Mouse (Mus musculus) adrenal gland, postnatal 10 days (tissue): Measurements from ENCODE around the gene Olfr639. TPM values are rescaled to one million over a fixed set of nuclear protein-coding genes. Genes with fewer than 3 reads are reported as not detected.
"Not testable (repeated sequence)": the region's sequence is repeated elsewhere in the genome, so short reads cannot be mapped to it uniquely, and the experiment has no call there.

Experiments used
- DNase-seq: peaks from one replicate; pipeline ENCODE4 v3.0.0; 2021; ENCODE audit warnings: mixed read lengths
- long read RNA-seq, 2 experiments: library from polyadenylated mRNA; stranded (forward); transcript quantifications; one replicate each; pipeline ENCODE4 v2.0.0; 2021
- total RNA-seq, 2 experiments: library from RNA; stranded (reverse); gene quantifications; 2 replicates each; pipeline ENCODE4 v1.2.3; 2021

Olfr639 gene
- total RNA-seq = under 1 TPM in 1 of 2 experiments, not detected in 1; 0.06 TPM
- long read RNA-seq, experiment 1 = 0 reads
- long read RNA-seq, experiment 2 = 0 reads

GRCm38 (mm10) chr7:104017203-104017602, at the start of gene Olfr639:
Gene Olfr639, minus strand, starts transcription at chr7:104017303.
- no peak for DNase-seq

DNA sequence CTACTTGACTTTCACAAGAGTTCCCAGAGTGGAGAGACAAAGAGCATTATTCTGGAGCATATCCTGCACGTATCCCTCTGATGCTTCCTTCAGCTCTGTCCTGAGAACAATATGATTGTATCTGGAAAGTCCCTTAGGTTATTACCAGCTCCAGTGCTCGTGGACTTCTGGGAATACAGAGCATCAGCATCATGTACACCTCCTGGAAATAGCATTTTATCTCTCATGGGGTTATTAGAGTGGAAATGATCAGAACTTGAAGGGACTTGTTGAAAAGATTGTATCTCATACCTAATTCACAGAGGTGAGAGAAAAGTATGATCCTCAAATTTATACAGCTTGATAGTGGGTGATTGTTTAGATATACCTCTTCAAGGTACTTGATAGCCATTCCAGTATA, 44.2 kb upstream of the Olfr639 start, which contains the start of gene 4930516K23Rik:
4930516K23Rik (minus strand) TSS at position 101 of the 400 bp plus-strand sequence.
- DNase-seq = no peak

DNA sequence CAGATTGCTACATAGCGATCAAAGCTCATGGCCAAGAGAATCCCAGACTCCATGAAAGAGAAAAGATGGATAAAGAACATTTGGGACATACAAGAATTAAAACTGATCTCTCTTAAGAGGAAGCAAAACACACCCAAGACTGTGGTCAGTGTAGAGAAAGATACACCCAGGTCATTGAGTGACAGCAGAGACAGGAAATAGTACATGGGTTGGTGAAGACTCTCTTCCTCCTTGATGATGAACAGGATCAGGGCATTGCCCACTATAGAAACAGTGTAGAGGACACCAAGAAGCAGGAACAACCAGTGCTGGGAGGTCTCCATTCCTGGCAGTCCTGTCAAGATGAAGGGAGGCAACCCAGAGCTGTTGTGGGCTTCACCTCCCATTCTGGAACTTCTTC, 42.1 kb upstream of the Olfr639 start:
- no peak for DNase-seq

- DNase-seq = no peak
These were observed 35.5 kb upstream of the Olfr639 start, which contains the start of gene Olfr642 for GRCm38 (mm10) chr7:104052566-104052965. Gene Olfr642, minus strand, starts transcription at chr7:104052666.

- DNase-seq = no peak
These were observed 33.6 kb upstream of the Olfr639 start for GRCm38 (mm10) chr7:104050745-104051144.

DNA sequence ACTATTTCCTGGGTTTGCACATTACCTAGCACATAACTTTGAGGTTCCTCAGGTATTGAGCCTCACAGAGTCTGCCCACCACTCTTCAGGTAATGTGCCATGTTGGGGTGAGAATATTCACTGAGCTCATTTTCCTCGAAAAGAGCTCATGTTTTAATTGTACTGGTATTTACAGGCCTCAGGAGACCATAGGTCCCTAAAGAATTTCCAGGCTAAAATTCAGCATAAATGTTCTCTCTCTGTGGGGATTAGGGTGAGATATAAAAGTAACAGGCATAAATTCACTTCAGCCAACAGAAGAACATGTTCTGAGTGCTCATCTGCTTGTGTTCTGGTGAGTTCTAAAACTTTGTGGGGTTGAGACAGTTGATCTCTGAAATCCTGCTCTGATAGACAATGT, 18.0 kb upstream of the Olfr639 start, which contains the start of gene Olfr641:
Olfr641 (plus strand) TSS at position 301 of the 400 bp plus-strand sequence.
- DNase-seq = no peak

DNA sequence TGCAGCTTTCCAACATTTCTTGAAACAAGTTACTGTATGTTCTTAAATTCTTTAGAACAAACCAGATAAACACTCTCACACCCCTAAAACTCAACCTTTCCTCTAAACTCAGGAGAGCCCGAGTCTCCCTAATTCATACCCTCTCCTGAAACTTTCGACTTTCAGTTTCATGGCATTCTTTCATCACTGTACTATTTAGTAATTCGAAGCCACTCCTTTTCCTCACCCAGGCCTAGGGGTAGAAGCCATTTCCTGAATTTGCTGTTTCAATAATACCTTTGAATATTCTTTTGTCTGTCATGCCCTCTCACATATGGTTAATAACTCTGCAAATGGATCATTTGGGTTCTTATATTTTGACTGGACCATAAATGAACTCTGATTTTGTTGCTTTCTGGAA, 9.9 kb upstream of the Olfr639 start:
- no peak for DNase-seq

GRCm38 (mm10) chr7:104025473-104025872, 8.4 kb upstream of the Olfr639 start, which contains the start of gene Olfr640:
Gene Olfr640, minus strand, starts transcription at chr7:104025573.
- no peak for DNase-seq

DNA sequence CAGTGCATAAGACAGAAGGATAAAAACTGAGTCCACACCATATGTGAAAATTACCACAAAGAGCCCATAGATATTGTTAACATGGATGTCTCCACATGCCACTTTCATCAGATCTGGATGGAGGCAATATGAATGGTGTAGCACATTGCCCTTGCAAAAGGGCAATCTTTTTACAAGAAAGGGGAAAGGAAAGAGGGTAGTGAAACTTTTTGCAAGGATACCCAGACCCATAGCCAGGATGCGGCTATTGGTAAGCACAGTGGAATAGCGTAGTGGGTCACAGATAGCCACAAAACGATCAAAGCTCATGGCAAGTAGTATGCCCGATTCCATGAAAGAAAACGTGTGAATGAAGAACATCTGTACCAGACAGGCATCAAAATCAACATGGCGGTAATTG, 4.5 kb upstream of the Olfr639 start:
- no peak for DNase-seq

GRCm38 (mm10) chr7:104018953-104019352, 1.9 kb upstream of the Olfr639 start:
- no peak for DNase-seq

DNA sequence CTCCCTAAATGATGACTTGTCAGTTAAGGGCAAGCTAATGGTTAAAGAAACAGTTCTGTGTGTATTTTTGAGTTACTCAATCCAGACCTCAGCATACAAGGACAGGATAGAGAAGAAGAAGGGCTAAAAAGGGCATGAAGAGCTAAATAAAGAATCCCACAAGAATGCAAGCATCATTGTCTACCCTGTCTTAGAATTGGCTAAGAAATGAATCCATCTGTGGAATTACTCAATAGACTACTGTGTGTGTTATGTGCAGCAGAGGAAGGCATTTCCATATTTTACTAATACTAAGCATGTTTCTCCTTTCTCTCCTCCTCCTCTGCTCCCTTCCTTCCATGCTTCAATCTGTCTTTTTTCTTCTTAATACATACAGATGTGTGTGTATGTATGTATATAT, 18.0 kb downstream of the Olfr639 start:
- DNase-seq = no peak

DNA sequence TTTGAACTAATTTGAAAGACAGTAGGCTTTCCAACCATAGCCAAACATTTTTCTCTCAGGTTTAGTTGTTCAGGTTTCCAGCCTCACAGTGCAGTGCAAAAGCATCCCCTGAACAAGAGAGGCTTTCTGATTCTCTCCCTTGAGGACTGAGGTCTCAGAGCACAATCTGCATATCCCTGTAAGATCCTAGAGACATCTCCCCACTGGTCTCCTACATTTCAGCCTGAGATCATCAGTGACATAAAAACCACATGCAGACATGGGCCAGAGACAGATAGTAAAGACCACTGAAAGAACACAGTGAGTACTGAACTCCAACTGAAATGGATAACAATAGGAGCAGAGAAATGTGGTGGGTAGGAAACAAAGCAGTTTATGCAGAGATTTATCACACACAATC, 18.7 kb downstream of the Olfr639 start, which contains the start of gene Olfr638:
Olfr638 (plus strand) TSS at position 301 of the 400 bp plus-strand sequence.
- no peak for DNase-seq

DNA sequence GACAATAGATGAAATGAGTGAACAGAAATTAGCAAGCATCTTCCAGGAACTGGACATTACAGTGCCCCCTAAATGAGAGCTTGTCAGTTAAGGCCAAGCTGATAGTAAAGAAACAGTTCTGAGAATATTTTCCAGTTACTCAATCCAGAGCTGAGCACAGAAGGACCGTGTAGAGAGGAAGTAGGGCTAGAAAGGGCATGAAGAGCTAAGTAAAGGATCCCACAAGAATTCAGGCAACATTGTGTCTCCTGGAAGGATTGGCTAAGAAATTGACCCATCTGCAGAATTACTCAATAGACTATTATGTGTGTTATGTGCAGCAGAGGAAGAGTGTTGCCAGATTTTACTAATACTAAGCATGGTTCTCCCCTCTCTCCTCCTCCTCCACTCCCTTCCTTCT, 45.3 kb downstream of the Olfr639 start:
- DNase-seq = no peak

DNA sequence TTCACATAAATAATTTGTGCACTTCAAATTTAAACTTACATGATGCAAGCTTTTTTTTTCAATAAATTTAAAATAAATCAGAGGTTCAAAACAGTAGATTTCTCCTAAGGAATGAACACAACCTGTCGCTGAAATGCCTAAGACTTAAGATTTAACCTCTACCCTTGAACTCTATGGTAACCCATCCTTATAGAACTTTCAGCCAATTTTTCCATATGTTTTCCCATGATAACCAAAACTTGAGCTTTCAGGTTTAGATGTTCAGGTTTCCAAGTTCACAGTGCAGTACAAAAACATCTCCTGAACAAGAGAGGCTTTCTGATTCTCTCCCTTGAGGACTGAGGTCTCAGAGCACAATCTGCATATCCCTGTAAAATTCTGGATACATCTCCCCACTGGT, 46.3 kb downstream of the Olfr639 start, which contains the start of gene Olfr635:
Olfr635 (plus strand) TSS at position 301 of the 400 bp plus-strand sequence.
- no peak for DNase-seq

GRCm38 (mm10) chr7:103966873-103967272, 50.2 kb downstream of the Olfr639 start:
- not testable (repeated sequence) for DNase-seq

Other genes with a start within 250 kb of the Olfr639 start
- gene Olfr69, start 245.7 kb downstream of the Olfr639 start, total RNA-seq = not detected
- gene Olfr68, start 237.6 kb downstream of the Olfr639 start, total RNA-seq = not detected
- not detected for gene Olfr67, start 225.5 kb downstream of the Olfr639 start, total RNA-seq
- 100 to 1,000 TPM; 489 to 710 TPM for gene Hbb-bt, start 203.3 kb downstream of the Olfr639 start, total RNA-seq
- gene Hbb-bs, start 189.2 kb downstream of the Olfr639 start, total RNA-seq = 1,000 to 10,000 TPM; 3,542 to 4,429 TPM
- gene Hbb-bh2, start 176.8 kb downstream of the Olfr639 start, total RNA-seq = not detected
- gene Hbb-bh1, start 174.1 kb downstream of the Olfr639 start, total RNA-seq = not detected
- not detected for gene Hbb-y, start 164.1 kb downstream of the Olfr639 start, total RNA-seq
- gene Olfr66, start 131.1 kb downstream of the Olfr639 start, total RNA-seq = not detected
- not detected for gene Olfr64, start 122.8 kb downstream of the Olfr639 start, total RNA-seq
- gene Olfr65, start 113.8 kb downstream of the Olfr639 start, total RNA-seq = not detected
- gene Olfr631, start 88.5 kb downstream of the Olfr639 start, total RNA-seq = not detected
- not detected for gene Olfr632, start 83.0 kb downstream of the Olfr639 start, total RNA-seq
- not detected for gene Olfr633, start 72.9 kb downstream of the Olfr639 start, total RNA-seq
- gene Olfr635, start 46.2 kb downstream of the Olfr639 start, total RNA-seq = not detected
- gene Olfr638, start 18.6 kb downstream of the Olfr639 start, total RNA-seq = not detected
- gene Olfr640, start 8.3 kb upstream of the Olfr639 start, total RNA-seq = not detected
- not detected for gene Olfr641, start 18.1 kb upstream of the Olfr639 start, total RNA-seq
- gene Olfr642, start 35.4 kb upstream of the Olfr639 start, total RNA-seq = not detected
- not detected for gene 4930516K23Rik, start 44.1 kb upstream of the Olfr639 start, total RNA-seq
- not detected for gene Olfr644, start 54.6 kb upstream of the Olfr639 start, total RNA-seq
- gene Olfr645, start 68.2 kb upstream of the Olfr639 start, total RNA-seq = not detected
- not detected for gene Olfr646, start 87.6 kb upstream of the Olfr639 start, total RNA-seq
- gene Ubqln5, start 112.5 kb upstream of the Olfr639 start, total RNA-seq = not detected
- not detected for gene Olfr643, start 120.1 kb upstream of the Olfr639 start, total RNA-seq
- not detected for gene Ubqln3, start 126.0 kb upstream of the Olfr639 start, total RNA-seq
- not detected for gene Ubqlnl, start 133.3 kb upstream of the Olfr639 start, total RNA-seq
- not detected for gene Olfm5, start 147.5 kb upstream of the Olfr639 start, total RNA-seq
- gene Olfr648, start 166.1 kb upstream of the Olfr639 start, total RNA-seq = not detected
- not detected for gene Olfr649, start 178.7 kb upstream of the Olfr639 start, total RNA-seq
- 1 to 10 TPM in 1 of 2 experiments, under 1 TPM in 1; 0.33 to 1.7 TPM for gene Trim6, start 201.5 kb upstream of the Olfr639 start, total RNA-seq
- 1 to 10 TPM; 5.4 to 8.3 TPM for gene Trim34a, start 227.2 kb upstream of the Olfr639 start, total RNA-seq